Mouse (Mus musculus): Measurements from ENCODE around the gene Rab11a. TPM values are rescaled to one million over a fixed set of nuclear protein-coding genes. Genes with fewer than 3 reads are reported as not detected.
"Not testable (repeated sequence)": the region's sequence is repeated elsewhere in the genome, so short reads cannot be mapped to it uniquely, and the experiment has no call there.

Gene Rab11a
- total RNA-seq, 1 experiment from 2014 or later, result 307 TPM

DNA sequence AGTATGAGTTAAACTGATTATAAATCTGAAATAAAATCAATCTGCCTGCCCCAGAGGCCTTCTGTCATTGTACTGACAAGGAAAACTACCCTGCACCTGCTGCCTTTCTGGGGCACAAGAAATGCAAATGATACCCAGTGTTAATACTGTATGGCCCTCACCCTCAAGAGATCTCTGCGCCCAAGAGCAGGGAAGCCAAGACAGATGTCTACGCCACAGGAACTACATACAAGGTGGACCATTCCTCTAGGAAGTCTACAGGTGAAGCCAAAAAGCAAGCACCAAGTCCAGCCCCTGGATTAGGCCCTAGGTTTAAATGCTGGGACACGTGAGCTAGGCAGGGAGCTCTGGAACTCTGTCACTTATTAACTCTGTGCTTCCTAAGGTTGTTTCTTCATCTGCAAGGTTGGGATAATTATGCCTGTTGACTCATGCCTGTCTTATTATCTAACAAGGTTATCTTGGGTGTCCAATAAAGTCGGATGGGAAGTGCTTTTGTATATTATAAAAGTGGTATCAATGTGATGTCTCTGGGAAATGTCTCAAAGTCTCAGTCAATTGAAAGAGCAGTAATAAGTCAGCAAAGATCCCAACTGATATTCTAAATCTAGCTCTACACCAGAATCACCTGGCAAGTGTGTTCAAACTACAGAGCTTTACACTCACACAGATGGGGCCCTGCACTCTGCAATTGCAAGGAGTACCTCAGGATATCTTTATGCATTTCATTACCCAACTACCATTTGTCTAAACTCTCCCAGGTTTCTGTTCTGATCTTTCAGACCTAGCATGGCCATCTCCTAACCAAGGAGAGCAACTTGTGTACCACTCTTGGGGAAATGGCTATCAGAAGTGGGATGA is 36.9 kb downstream of the Rab11a start:
- ATAC-seq (replicated peaks; ENCODE audit: insufficient number of reproducible peaks, low FRiP score, low TSS enrichment, poor library complexity, severe bottlenecking), result no peak

DNA sequence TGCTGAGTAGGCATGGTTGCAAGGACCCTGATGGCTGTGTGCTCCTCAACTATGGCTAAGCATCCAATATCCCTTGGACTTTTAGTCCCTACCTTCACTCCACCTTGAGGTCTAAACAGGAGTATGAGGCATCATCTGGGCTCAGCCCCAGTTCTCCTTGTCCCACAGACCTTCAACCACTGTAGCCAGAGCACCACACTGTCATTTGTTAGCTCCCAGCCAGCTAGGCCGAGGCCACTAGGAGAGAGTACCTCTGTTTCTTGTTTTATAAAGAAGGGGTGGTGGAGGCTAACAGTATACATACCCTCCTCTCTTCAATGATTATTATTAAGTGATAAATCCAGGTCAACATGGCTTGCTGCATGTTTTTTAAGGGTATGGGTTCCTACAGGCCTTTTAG is 39.0 kb downstream of the Rab11a start:
- ATAC-seq (replicated peaks; ENCODE audit: insufficient number of reproducible peaks, low FRiP score, low TSS enrichment, poor library complexity, severe bottlenecking), result no peak

DNA sequence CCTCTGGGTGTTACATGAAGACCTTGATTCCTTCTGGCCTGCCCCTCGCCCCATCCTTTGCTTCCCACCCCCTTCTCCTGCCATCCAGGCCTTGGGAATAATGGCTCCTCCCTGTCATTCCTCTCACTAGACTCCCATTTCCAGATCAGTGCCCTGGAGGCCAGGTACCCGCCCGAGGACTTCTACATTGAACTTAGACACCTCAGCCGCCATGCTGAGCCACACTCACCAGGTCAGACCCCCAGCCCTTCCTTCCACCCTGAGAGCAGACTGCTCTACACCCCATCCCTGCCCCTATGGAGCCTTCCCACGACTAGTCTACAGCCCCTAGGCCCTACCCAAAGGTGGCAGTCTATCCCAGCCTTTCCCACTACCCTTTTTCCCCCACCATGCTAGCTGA is 39.9 kb downstream of the Rab11a start:
- ATAC-seq (replicated peaks; ENCODE audit: insufficient number of reproducible peaks, low FRiP score, low TSS enrichment, poor library complexity, severe bottlenecking), result no peak

DNA sequence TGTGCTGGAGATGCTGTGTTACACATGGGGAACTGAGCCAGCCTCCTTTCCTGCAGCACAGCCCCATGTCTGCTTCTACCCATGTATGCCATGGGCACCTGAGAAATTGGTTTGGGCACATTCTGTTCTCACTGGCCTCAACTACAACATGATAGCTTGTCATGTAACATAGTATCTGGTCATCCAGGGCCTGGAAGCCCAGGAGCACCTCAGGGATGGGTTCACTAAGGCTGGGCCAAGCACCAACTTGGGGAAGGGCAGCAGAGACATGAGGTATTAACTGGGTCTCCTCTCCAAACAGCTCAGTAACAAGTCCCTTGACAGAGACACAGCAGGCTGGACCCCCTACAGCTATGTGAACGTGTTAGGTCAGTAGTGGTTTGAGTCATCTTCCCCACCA is 40.6 kb downstream of the Rab11a start:
- ATAC-seq (replicated peaks; ENCODE audit: insufficient number of reproducible peaks, low FRiP score, low TSS enrichment, poor library complexity, severe bottlenecking), result no peak

DNA sequence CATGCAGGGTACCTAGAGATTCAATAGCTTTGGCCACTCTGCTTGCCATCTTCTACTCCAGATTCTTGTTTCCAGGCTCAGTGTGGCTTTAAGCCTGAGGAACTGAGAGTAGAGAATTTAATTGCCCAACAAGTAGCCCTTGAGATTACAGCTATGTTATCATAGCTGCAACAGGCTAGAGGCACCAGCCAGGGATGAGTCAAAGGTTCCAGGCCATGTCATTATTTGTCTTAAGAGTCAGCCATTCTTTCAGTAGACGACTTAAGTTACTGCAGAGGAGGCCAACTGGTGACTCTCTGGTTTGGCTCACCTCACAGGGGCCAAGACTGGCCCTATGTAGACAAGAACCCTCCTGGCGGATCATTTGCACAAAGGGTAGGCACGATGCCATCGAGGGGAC is 41.2 kb downstream of the Rab11a start:
- no peak for ATAC-seq (replicated peaks; ENCODE audit: insufficient number of reproducible peaks, low FRiP score, low TSS enrichment, poor library complexity, severe bottlenecking)

DNA sequence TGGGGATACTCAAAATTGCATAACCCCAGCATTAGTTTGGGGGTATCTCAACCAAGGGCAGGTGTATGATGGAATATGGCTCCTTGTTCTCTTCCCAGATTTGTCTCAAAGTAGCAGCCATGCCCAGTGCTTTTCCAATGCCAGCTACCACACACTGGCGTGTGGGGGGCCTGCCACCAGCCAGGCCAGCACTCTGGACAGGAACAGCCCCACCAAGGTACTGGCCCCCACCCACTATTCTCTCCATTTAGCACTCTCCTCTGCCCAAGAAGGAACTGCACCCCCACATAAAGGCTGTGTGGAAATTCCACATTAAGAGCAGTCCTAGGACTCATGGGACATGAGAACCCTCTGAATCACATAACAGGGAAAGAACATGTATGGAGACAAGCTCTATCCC is 42.3 kb downstream of the Rab11a start:
- no peak for ATAC-seq (replicated peaks; ENCODE audit: insufficient number of reproducible peaks, low FRiP score, low TSS enrichment, poor library complexity, severe bottlenecking)

DNA sequence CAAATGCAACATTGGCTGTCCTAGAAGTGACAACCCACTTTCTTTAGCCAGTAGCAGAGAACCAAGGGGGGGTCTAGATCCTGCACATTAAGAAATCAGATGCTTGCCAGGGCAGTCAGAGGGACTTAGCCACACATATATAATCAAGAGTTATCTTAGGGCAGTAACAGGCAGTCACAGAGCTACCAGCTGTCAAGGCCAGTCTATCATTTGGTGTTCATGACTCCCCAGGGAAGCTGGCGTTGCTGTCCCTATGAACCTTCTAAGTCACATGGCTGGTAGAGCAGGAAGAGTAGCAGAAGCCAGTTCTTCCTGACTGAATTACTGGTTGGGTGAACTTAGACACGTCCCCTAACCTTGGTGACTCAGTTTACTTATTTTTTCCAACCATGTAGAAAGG is 44.5 kb downstream of the Rab11a start:
- ATAC-seq (replicated peaks; ENCODE audit: insufficient number of reproducible peaks, low FRiP score, low TSS enrichment, poor library complexity, severe bottlenecking), result no peak

DNA sequence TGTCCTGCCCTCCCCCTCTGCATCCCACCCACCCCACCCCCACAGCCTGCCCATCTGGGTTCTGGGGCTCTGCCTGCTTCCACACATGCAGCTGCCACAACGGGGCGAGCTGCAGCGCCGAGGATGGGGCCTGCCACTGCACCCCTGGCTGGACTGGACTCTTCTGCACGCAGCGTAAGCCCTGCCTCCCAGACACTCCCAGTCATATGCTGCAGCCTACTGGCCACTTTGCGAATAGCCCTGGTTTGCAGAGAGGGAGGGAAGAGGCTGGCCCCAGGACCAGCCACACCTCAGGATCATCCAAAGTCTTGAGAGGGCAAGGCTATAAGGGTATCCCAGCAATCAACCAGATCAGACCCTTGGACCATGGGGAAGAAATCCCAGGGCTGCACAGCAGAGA is 46.4 kb downstream of the Rab11a start:
- ATAC-seq (replicated peaks; ENCODE audit: insufficient number of reproducible peaks, low FRiP score, low TSS enrichment, poor library complexity, severe bottlenecking), result peak; percentile 42; the same call in 1 of the 2 replicates

DNA sequence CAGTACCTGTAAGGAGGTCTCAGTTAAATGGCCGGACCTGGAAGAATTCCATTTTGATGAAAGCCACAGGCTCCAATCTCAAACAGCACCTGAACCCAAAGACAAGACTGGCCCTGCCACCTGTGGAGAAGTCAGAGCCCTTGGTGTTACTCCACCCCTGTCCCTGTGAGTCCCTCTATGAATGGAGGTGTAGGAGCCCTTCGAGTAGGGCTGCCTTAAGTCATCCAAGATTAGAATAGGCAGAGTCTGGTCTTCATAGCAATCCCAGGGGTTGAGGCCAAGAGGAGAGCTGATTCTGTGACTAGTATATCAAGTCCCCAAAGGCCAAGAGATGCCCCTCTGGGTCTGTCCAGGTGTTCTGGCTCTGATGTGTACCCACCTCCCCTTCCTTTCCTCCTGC is 46.8 kb downstream of the Rab11a start:
- no peak for ATAC-seq (replicated peaks; ENCODE audit: insufficient number of reproducible peaks, low FRiP score, low TSS enrichment, poor library complexity, severe bottlenecking)

DNA sequence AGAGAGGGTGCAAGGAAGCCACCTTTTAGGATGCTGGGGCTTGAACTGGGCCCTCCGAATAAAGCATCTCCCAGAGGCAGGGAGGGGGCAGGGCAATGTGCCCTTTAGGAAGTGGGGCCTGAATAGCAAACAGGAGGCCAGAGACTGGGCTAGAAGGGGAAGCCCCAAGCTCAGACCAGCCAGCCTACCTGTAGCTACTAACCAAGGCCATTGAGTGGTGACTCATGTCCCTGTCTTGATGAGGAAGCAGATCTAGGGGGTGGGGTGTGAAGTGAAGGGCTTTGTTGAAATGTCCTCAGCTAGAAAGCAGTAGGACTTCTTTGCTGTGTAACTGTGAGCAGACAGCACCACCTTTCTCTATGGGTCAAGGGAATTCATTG is 49.6 kb downstream of the Rab11a start:
- ATAC-seq (replicated peaks; ENCODE audit: insufficient number of reproducible peaks, low FRiP score, low TSS enrichment, poor library complexity, severe bottlenecking), result no peak

DNA sequence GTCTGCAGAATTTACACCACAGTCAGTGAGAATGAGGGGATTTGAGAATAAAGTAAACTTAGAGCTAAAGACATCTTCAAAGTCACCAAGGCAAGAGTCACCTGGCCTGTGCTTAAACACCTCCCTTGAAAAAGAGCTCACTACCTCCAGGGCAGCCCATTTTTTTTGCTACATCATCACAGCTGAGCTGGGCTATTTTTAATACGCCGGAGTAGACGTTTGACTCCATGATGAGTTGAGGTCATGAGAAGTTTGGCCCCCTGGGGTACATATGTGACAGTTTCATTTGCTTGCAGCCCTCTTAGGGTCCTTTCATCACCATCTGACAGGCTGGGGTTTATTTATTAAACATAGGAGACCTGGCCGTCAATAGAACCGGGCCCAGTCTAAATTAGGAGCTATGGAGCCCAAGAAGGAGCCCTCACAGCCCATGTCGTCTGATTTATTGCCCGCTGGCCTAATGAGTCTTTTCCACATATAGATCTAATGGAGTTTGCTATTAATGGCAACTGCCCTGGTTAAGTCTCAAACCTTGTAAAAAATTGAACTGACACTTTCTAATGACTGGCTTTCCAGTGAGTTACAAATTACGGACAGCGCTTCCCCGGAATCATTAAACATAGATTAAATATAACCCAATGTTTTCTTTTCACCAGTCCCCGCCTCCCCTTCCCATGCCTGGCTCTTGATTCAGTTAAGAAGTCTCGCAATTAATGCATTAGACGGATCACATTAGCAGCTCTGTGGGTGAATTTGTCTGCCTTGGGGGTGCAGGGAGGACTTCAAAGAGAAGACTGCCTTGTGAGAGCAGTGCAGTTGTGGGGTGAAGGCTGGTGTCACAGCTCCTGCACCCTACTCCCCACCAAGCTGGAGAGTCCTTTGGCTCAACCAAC is 50.2 kb downstream of the Rab11a start:
- no peak for ATAC-seq (replicated peaks; ENCODE audit: insufficient number of reproducible peaks, low FRiP score, low TSS enrichment, poor library complexity, severe bottlenecking)

DNA sequence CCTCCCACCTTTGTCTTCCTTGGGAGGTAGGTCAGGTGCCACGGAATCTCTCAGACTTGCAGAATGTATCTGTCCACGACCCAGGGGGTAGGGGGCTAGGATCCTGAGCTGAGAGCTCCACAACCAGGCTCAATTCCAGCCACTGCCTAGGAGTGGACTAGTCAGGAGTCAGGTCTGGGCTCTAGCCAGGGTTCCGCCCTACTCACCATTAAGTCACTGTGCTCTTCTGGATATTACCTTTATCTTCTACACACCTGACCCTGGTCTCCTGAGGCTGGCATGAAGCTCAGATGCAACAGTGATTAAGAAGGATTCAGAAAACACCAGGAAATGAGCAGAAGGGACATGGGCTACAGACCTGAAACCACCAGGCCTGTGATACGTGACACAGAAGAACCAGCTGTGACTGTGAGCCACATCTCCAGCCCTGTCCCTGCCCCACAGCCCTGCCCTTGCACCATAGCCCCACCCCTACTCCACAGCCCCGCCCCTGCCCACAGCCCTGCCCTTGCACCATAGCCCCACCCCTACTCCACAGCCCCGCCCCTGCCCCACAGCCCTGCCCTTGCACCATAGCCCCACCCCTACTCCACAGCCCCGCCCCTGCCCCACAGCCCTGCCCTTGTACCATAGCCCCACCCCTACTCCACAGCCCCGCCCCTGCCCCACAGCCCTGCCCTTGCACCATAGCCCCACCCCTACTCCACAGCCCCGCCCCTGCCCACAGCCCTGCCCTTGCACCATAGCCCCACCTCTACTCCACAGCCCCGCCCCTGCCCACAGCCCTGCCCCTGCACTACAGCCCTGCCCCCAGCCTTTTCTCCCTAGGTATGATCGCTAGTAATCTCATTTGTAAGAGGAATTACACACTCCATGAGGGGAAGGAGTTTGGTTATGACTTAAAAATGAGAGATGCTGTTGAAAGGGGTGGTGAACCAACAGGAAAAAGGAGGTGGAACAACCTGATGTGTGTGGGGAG is 65.9 kb downstream of the Rab11a start:
- not testable (repeated sequence) for ATAC-seq (replicated peaks; ENCODE audit: insufficient number of reproducible peaks, low FRiP score, low TSS enrichment, poor library complexity, severe bottlenecking)

DNA sequence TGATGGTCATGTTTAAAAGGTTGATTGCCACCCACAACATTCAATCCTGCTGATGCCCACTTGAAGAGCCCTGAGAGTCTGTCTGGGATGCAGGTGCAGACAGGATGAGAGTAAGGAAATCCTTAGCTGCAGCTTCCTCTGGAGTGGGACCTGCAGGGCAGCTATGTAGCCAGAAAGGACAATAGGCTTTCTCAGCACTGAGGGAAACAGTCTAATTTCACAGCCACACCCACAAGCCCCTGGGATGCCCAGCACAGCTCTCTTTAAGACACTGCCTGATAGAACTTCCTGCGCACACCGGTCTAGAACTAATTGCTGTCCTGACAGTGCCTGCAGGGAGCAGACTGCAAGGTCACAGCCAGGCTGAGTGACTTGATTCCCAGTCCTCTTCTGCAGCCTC is 69.6 kb downstream of the Rab11a start:
- no peak for ATAC-seq (replicated peaks; ENCODE audit: insufficient number of reproducible peaks, low FRiP score, low TSS enrichment, poor library complexity, severe bottlenecking)

DNA sequence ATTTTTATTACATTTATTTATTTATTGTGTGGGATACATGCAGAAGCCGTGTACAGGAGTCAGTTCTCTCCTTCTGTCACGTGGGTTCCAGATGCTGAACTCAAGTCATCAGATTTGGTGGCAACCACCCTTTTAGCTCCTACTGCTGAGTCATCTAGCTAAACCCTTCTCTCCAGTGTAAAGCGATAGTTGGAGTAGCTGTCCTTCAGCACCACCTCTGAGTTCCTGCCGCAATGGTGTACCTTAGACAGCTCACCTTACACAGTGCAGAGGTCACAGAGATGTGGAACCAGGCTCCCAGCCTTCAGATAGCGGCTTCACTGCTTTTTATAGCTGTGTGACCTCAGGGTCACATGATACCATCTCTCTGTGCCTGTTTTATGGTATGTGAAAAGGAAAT is 70.0 kb downstream of the Rab11a start:
- ATAC-seq (replicated peaks; ENCODE audit: insufficient number of reproducible peaks, low FRiP score, low TSS enrichment, poor library complexity, severe bottlenecking), result no peak

DNA sequence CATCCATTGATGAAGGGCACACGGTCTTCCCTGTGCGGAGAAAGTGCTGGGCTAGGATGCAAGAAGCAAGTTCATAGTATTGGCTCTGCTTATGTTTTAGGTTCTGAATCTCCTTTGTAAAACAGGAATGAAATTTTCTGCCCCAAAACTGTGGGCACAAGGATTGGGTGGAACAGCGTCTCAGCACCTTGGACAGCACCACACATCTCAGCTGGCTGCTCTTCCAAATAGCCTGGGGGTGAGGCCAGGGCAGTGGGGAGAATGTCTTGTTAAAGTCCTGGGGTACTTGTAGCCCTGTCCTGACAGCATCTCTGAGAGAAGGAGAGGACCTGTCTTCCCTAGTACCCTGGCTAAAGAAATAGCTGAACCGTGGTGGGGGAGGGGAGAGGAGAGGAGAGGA is 71.0 kb downstream of the Rab11a start:
- ATAC-seq (replicated peaks; ENCODE audit: insufficient number of reproducible peaks, low FRiP score, low TSS enrichment, poor library complexity, severe bottlenecking), result no peak
